21 mouse cellular contexts compared by ENCODE assay signal in the genomic region with DNA sequence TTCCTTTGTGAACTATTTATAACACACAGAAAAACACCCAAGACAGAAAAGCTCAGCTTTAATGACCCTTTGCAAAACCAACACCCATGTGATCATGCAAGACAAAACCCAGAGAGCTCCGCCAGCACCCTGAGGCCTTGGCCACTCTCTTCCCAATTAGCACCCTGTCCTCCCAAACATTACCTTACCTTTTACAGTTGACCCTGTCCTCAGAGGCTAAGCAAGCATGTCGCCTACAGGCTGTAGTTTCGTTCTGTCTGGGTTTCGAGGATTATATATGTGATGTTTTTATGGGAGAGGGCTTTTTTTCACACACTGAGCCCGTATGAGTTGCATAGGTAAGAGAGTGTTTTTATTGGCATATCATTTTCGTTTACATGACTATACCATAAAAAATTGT. TPM values are rescaled to one million over a fixed set of nuclear protein-coding genes. Genes with fewer than 3 reads are reported as not detected.
DNase-seq lines count a peak whose midpoint lies in the region; ATAC-seq and TF ChIP-seq lines count a peak whose summit lies in the region.
"Had no signal": no experiment of that assay in that cellular context is flagged by ENCODE, and none has a peak within 500 bp of the region (broad histone marks: within the 10 kb centered on the region; RNA-seq: fewer than 3 reads in every experiment).

No protein-coding gene starts in this region.

- intact Hi-C loops in left cerebral cortex, postnatal 36 days (cut with DNase I) = no loop called here

- TF ChIP-seq CTCF in liver, adult 2 months (IDR thresholded peaks at IDR 0.05; ENCODE audit: low read depth, low read length) = no peak
- no peak for TF ChIP-seq CTCF in liver, postnatal 0 days (IDR thresholded peaks at IDR 0.05; ENCODE audit: low read depth)

- H3K4me3 ChIP-seq in liver, adult 2 months (ENCODE audit: insufficient read depth, low read depth, low read length) = no peak overlapping the region
- H3K4me3 ChIP-seq in liver, postnatal 0 days (ENCODE audit: low read depth, low read length) = no peak overlapping the region

- H3K4me1 ChIP-seq in liver, adult 2 months (ENCODE audit: control insufficient read depth, insufficient read depth, low read length) = peaks cover 8% of the 10 kb centered on the region
- no peaks in the 10 kb centered on the region for H3K4me1 ChIP-seq in liver, postnatal 0 days (ENCODE audit: insufficient read depth)

- no peak overlapping the region for H3K4me2 ChIP-seq in liver, postnatal 0 days (ENCODE audit: low read depth, low read length)

- H3K79me2 ChIP-seq in liver, adult 2 months (ENCODE audit: control insufficient read depth, insufficient read depth, low read length) = peaks cover 6% of the 10 kb centered on the region; the same call in 1 of the 2 replicates

- DNase-seq in heart, adult 11 months = peak; percentile 67
- DNase-seq in heart, postnatal 4 days = no peak
- peak; percentile 48 for DNase-seq in liver, adult 2 months (ENCODE audit: extremely low read depth, low read depth, low spot score)
- no peak for DNase-seq in liver, postnatal 0 days
- DNase-seq in fat pad, adult 2 months (ENCODE audit: extremely low read depth, low read depth, low spot score) = peak; percentile 77
- peak; percentile 57 for DNase-seq in gonadal fat pad, adult 2 months (ENCODE audit: low read depth)
- no peak for DNase-seq in lung, postnatal 14 days
- DNase-seq in left cerebral cortex, postnatal 36 days (ENCODE audit: low spot score in 2 of 2) = no peak
- DNase-seq: adrenal gland, adult 2 months; adrenal gland, adult 8-10 months; adrenal gland, postnatal 10 days; adrenal gland, postnatal 14 days; adrenal gland, postnatal 25 days; B cell, adult 2 months; cerebellum, adult 11 months; cerebellum, adult 11-12 months had no signal

- no peak overlapping the region for H3K9ac ChIP-seq in liver, adult 2 months (ENCODE audit: low read depth, low read length)
- no peak overlapping the region for H3K9ac ChIP-seq in liver, postnatal 0 days (replicated peaks)

- H3K9me3 ChIP-seq in liver, postnatal 0 days (ENCODE audit: low read length) = peaks cover 5% of the 10 kb centered on the region

- H3K36me3 ChIP-seq in liver, adult 2 months (ENCODE audit: control insufficient read depth, insufficient read depth, low read length) = no peaks in the 10 kb centered on the region
- H3K36me3 ChIP-seq in liver, postnatal 0 days (replicated peaks; ENCODE audit: insufficient read depth, low read length) = peaks cover 7% of the 10 kb centered on the region
- H3K36me3 ChIP-seq: G1E had no signal

- no peak for TF ChIP-seq EP300 in liver, postnatal 0 days (IDR thresholded peaks at IDR 0.05; ENCODE audit: low read depth)

- 83% methylated on average over 6 of the region's 6 CpGs for WGBS in liver, adult 2 months
- 89% methylated on average over 6 of the region's 6 CpGs for WGBS in liver, postnatal 0 days (ENCODE audit: insufficient replicate concordance)

- 0 out of 2 replicates have a peak overlapping the region, but pooled peaks have one; percentile 34 for H3K27ac ChIP-seq in liver, adult 2 months (replicated peaks; ENCODE audit: insufficient read depth, low read depth, low read length)
- H3K27ac ChIP-seq in liver, postnatal 0 days (ENCODE audit: low read depth) = no peak overlapping the region

- no peak for ATAC-seq in liver, postnatal 0 days
- ATAC-seq: activated CD4-positive, CD25-positive, alpha-beta regulatory T cell, adult 4 months; CD4-positive, CD25-positive, alpha-beta regulatory T cell, adult 4 months; Patski had no signal

- no peaks in the 10 kb centered on the region for H3K27me3 ChIP-seq in liver, adult 2 months (ENCODE audit: control insufficient read depth, insufficient read depth, low read length)
- no peaks in the 10 kb centered on the region for H3K27me3 ChIP-seq in liver, postnatal 0 days (ENCODE audit: insufficient read depth, low read length)
- H3K27me3 ChIP-seq: CH12.LX, Patski had no signal

- no peak for TF ChIP-seq POLR2A in liver, adult 2 months (IDR thresholded peaks at IDR 0.05; ENCODE audit: extremely low read depth, insufficient read depth, low read length)

RNA-seq across cellular contexts. Expression of a gene that starts 26.1 kb away (rescaled TPM):
- total RNA-seq in heart, postnatal 4 days (2021) = 100 to 1,000 TPM; 113 to 131 TPM
- total RNA-seq in liver, adult 2 months (2014; rRNA removed) = 21.1 and 23.9 TPM in 2 replicates
- polyA plus RNA-seq in liver, adult 2 months (2012; rRNA removed) = 22.4 and 27.3 TPM in 2 replicates
- 28.7 and 31.2 TPM in 2 replicates for polyA plus RNA-seq in liver, postnatal 0 days (2015; fragmentation: Nextera tagmentation; extraction: Ambion mirVana)
- 27.2 and 30.5 TPM in 2 replicates for polyA plus RNA-seq in gonadal fat pad, adult 2 months (2012; rRNA removed)
- 10 to 100 TPM; 49.9 to 51.2 TPM for total RNA-seq in left cerebral cortex, postnatal 36 days (2021)

Comparison
In these comparisons a context has a peak if more than half of its experiments do, and no peak if none do; other contexts are left out.
1. DNase-seq: peak in heart, adult 11 months (single experiment), liver, adult 2 months (single experiment), fat pad, adult 2 months (single experiment) and gonadal fat pad, adult 2 months (single experiment); none in heart, postnatal 4 days (single experiment), liver, postnatal 0 days (single experiment), lung, postnatal 14 days (single experiment) and left cerebral cortex, postnatal 36 days (0 of 2).